Mouse (Mus musculus) embryonic fibroblast, embryonic 13.5 days (primary cell): ENCODE results near the gene Colgalt1. TPM values are rescaled to one million over a fixed set of nuclear protein-coding genes. Genes with fewer than 3 reads are reported as not detected.

Experiments used
- H3K27ac ChIP-seq: 2 replicates; pipeline ENCODE4 v1.5.1; 2012; ENCODE audit warnings: low read length, control low read depth, inconsistent platforms; ENCODE audit not compliant: insufficient read depth
- H3K4me1 ChIP-seq: 2 replicates; pipeline ENCODE4 v1.6.1; 2011; ENCODE audit warnings: low read length; ENCODE audit not compliant: control insufficient read depth, insufficient read depth
- H3K4me3 ChIP-seq: 2 replicates; pipeline ENCODE4 v1.5.1; 2011; ENCODE audit warnings: mild to moderate bottlenecking, control low read depth, low read length; ENCODE audit not compliant: insufficient read depth
- CTCF ChIP-seq: IDR thresholded peaks from 2 replicates; pipeline ENCODE4 v1.5.1; 2011; ENCODE audit warnings: mild to moderate bottlenecking, control low read depth, low read length, moderate library complexity, borderline replicate concordance; ENCODE audit not compliant: insufficient read depth
- POLR2A ChIP-seq: IDR thresholded peaks from 2 replicates; pipeline ENCODE4 v1.6.1; 2011; ENCODE audit warnings: low read depth, mild to moderate bottlenecking, control low read depth, low read length, moderate library complexity
- polyA plus RNA-seq: library from polyadenylated mRNA; stranded (reverse); fragments of >200 nt; gene quantifications from 2 replicates; pipeline ENCODE4 v1.2.4, GENCODE M21; 2011; ENCODE audit warnings: low read depth; ENCODE audit not compliant: missing spikeins, insufficient read length

Colgalt1 gene
- polyA plus RNA-seq, 1 experiment = 163 TPM

DNA sequence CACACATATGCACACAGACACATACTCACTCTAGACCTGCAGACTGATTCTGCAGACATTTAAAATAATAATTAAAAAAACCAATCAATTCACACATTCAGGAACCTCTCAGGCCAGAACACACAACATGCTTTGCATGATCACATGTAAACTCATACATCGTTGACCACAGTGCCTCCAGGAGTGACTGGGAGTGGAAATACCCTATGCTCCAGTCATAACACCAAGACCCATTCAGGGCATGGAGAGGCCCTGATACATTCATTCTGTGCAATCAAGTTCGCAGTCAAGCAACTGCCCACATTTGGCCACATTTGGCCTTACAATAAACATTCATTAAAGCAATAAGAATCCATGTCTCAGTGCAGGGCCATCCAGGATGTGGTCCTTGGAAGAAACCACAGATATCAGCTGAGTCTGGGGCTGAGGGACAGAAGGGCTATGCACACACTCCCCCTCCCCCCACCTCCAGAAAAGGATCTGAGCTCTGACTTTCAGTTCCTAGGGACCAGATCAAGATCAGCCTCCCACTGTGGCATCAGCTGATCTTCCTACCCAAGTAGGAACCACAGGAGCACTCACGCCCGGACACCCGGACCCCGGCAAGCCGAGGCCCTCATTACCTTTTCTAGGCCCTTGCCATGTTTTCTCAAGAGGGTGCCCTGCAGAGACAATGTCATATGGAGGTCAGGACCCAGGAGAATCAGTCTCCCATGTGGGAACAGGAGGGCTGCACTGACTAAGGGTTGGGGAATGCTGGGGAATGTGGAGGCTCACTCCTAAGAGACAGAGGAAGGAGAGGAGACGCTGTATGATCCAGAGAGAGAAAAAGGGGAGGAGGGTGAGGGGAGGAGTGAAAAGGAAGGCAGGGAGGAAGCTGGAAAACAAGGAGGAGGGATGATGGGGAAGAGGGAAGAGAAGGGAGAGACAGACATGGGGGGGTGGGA, 26.6 kb downstream of the Colgalt1 start:
- peak overlapping the region; percentile 72 for H3K27ac ChIP-seq
- TF ChIP-seq POLR2A = no peak
- H3K4me3 ChIP-seq = no peak overlapping the region
- peaks cover 4% of the 10 kb centered on the region for H3K4me1 ChIP-seq

DNA sequence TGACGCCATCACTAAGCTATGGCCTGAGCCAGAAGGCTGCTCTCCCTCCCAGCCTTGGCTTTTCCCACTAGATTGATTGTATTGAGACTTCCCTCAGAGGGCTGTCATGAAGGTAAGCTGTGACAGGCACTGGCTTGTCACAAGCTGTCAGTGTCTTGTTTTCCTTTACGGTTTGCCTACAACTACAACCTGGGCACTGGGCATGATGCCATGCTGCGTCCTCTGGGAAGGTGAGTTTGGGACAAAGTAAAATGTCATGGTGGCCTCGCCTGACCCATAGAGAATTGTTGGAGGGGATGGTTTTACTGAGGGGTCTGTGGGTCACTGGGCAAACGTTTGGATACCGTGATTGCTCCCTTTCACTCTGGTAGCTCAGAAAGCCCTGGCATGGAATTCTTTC, 27.5 kb downstream of the Colgalt1 start:
- TF ChIP-seq CTCF (no peak), POLR2A (no peak)
- H3K4me1 ChIP-seq = peaks cover 4% of the 10 kb centered on the region
- no peak overlapping the region for H3K4me3 ChIP-seq
- peak overlapping the region; percentile 72; the same call in 1 of the 2 replicates for H3K27ac ChIP-seq

GRCm38 (mm10) chr8:71639318-71639717, 28.5 kb downstream of the Colgalt1 start:
- no peak overlapping the region for H3K27ac ChIP-seq

GRCm38 (mm10) chr8:71645510-71645909, 34.7 kb downstream of the Colgalt1 start:
- Histone ChIP-seq H3K4me3 (no peak overlapping the region), H3K4me1 (no peaks in the 10 kb centered on the region), H3K27ac (no peak overlapping the region)
- TF ChIP-seq POLR2A = no peak
- no peak for TF ChIP-seq CTCF

More at GRCm38 (mm10) chr8:71639318-71639717, 28.5 kb downstream of the Colgalt1 start:
- no peak overlapping the region for H3K4me3 ChIP-seq
- H3K4me1 ChIP-seq = peaks cover 4% of the 10 kb centered on the region
- TF ChIP-seq POLR2A = no peak
- TF ChIP-seq CTCF = no peak

DNA sequence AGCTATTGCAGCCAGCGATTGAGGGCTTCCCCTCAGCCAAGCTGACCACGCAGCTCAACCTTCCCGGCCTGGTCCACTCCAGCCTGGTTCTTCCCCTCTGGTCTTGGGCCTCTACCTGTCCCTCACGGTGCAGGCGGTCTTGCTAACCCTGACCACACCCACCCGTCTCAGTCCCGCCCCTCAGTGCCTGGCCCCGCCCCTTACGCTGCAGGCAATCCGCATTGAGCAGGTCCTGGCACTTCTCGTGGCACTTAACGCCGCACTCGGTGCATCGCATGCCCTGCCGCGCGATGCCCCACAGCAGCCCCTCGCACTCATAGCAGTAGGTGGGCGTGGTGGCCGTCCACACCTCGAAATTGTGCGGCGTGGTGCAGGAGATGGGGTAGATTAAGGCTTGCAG, 43.8 kb downstream of the Colgalt1 start:
- Histone ChIP-seq H3K27ac (no peak overlapping the region), H3K4me3 (no peak overlapping the region), H3K4me1 (no peaks in the 10 kb centered on the region; the same call in 1 of the 2 replicates)
- TF ChIP-seq POLR2A = no peak
- TF ChIP-seq CTCF = no peak

GRCm38 (mm10) chr8:71657816-71658215, 47.0 kb downstream of the Colgalt1 start:
- Histone ChIP-seq H3K4me1 (no peaks in the 10 kb centered on the region; the same call in 1 of the 2 replicates), H3K27ac (no peak overlapping the region), H3K4me3 (no peak overlapping the region)
- no peak for TF ChIP-seq CTCF

DNA sequence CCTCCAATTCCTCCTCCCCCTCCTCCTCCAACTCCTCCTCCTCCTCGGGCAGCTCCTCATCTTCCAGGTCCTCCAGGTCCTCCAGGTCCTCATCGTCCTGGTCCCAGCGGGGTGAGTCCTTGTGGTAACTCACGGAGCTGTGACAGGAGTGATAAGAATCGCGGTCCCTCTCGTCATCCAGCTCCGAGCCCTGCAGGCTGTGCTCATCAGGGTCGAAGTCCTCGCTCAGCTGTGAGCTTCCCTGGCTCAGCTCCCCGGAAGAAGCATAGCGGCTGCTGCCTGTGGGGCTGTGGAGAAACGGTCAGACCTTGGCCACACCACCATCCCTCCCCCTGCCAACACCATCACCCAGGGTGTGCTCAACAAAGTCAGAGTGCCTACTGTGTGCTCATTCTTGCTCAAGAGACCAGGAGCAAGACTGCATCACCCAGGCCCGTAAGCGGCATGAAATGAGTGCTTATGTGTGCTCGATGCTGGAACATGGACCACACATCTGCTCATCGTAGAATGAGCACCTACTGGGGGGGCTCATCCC, 47.8 kb downstream of the Colgalt1 start:
- TF ChIP-seq POLR2A (no peak), CTCF (no peak)
- Histone ChIP-seq H3K4me3 (no peak overlapping the region), H3K27ac (no peak overlapping the region), H3K4me1 (no peaks in the 10 kb centered on the region; the same call in 1 of the 2 replicates)

DNA sequence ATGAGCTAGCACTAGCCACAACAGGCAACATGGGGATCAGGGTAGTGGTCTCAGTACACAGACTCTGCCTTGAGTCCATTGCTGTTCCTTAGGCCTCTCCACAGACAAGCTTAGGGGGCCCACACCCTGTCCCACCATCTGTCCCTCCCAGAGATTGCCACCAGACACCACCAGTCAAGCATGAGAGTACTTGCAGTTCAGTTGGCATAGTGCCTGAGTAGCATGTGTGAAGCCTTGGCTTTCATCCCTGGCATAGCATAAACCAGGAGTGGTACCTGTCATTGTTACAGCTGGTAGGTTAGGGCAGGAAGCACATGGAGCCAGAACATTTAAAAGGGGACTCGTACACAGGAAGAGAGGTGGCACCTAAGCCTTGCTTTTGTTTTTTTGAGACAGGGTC, 49.0 kb downstream of the Colgalt1 start:
- TF ChIP-seq CTCF (no peak), POLR2A (no peak)
- Histone ChIP-seq H3K4me3 (no peak overlapping the region), H3K4me1 (no peaks in the 10 kb centered on the region; the same call in 1 of the 2 replicates), H3K27ac (no peak overlapping the region)

DNA sequence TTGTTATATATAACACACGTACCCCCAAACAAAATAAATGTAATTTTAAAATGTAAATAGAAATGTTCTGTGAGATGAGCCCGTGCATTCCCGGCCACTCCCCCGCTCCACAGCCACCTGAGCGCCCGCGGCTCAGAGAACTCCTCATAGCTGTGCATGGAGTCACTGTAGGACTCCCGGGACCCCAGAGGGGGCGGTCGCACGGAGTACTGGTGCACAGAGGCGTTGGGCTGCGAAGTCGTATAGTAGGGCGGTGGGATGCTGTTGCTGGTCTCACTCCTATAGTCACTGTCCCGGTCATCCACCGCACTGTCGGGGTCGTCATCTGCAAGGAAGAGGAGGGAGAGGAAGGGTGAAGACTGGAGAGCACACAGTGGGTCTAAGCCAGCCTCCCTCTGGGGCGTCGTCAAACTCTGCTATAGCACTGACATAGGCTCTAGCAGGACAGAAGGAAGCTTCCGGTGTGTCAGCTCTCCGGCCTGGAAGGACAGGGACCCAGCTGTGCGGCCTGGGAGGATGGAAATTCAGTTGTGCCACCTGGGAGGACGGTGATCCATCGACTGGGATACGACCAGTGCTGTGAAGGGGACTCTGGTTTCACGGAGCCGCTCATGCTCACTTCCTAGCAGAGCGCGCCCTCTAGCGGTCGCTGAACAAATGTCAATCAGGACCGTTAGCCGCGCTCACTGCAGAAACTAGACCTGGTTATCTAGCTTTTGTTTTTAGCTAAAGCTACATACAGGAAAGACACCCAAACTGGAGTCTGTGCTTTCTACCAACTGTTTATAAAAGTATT, 49.7 kb downstream of the Colgalt1 start:
- no peak overlapping the region for H3K4me3 ChIP-seq
- H3K27ac ChIP-seq = no peak overlapping the region
- TF ChIP-seq CTCF = peak; percentile 96
- TF ChIP-seq POLR2A = no peak
- no peaks in the 10 kb centered on the region; the same call in 1 of the 2 replicates for H3K4me1 ChIP-seq
